Mouse (Mus musculus): ENCODE results near the gene B4galnt2. TPM values are rescaled to one million over a fixed set of nuclear protein-coding genes. Genes with fewer than 3 reads are reported as not detected.

The B4galnt2 gene
- total and polyA plus RNA-seq, 3 experiments, result 0.15 to 4.5 TPM; not detected in 1

GRCm38 (mm10) chr11:95913959-95914566 is 628 bp downstream of the B4galnt2 start (continued):
- TF ChIP-seq SMC3 (IDR thresholded peaks at IDR 0.05; ENCODE audit: low read depth, low read length) (no peak), MAFK (IDR thresholded peaks at IDR 0.05; ENCODE audit: borderline replicate concordance, low read depth, low read length) (no peak; the same call in 1 of the 2 replicates), RAD21 (IDR thresholded peaks at IDR 0.05; ENCODE audit: low read depth, low read length) (no peak), MYC (IDR thresholded peaks at IDR 0.05; ENCODE audit: low read depth, low read length) (no peak), ELF1 (IDR thresholded peaks at IDR 0.05; ENCODE audit: low read depth, low read length) (peak; percentile 4; the same call in 1 of the 2 replicates), JUND (IDR thresholded peaks at IDR 0.05; ENCODE audit: low read depth, low read length) (peak; percentile 97), MAZ (IDR thresholded peaks at IDR 0.05; ENCODE audit: low read depth, low read length) (peak; percentile 79), SIN3A (IDR thresholded peaks at IDR 0.05; ENCODE audit: low read length) (no peak; the same call in 1 of the 2 replicates), KAT2A (conservative IDR thresholded peaks at IDR 0.05; ENCODE audit: low read depth, low read length) (peak; percentile 57; the same call in 1 of the 2 replicates), TCF12 (IDR thresholded peaks at IDR 0.05; ENCODE audit: low read depth, low read length) (peak; percentile 66; the same call in 1 of the 2 replicates), MAX (IDR thresholded peaks at IDR 0.05; ENCODE audit: low read length) (0 out of 2 replicates have a peak, but pooled peaks have one; percentile 43), NRF1 (IDR thresholded peaks at IDR 0.05; ENCODE audit: insufficient read depth, low read depth, low read length, poor library complexity, severe bottlenecking) (no peak), POLR2AphosphoS5 (IDR thresholded peaks at IDR 0.05; ENCODE audit: borderline replicate concordance, low read depth, low read length) (no peak), EP300 (IDR thresholded peaks at IDR 0.05; ENCODE audit: low read depth in 1 of 2, low read length in 2 of 2) (peak; percentile 32 to 46; a peak in 1 of 4 replicates), CHD2 (IDR thresholded peaks at IDR 0.05; ENCODE audit: low read length) (no peak), MYB (IDR thresholded peaks at IDR 0.05; ENCODE audit: low read depth, low read length) (no peak), CTCF (IDR thresholded peaks at IDR 0.05 in 2 of 3, conservative IDR thresholded peaks at IDR 0.05 in 1 of 3; ENCODE audit: control insufficient read depth in 1 of 3, insufficient read depth in 1 of 3, low read depth in 2 of 3, low read length in 3 of 3, poor library complexity in 1 of 3, severe bottlenecking in 1 of 3) (no peak)

GRCm38 (mm10) chr11:95911579-95911978 is 3.1 kb downstream of the B4galnt2 start:
- Histone ChIP-seq H3K9ac (ENCODE audit: control insufficient read depth, low read depth, low read length, poor library complexity, severe bottlenecking) (no peak overlapping the region), H3K4me1 (ENCODE audit: control insufficient read depth in 1 of 2, insufficient read depth in 2 of 2, low read length in 2 of 2) (peaks cover 22 to 36% of the 10 kb centered on the region in 2 experiments), H3K4me3 (ENCODE audit: control insufficient read depth in 1 of 2, insufficient read depth in 1 of 2, low read depth in 2 of 2, low read length in 2 of 2) (no peak overlapping the region), H3K79me2 (ENCODE audit: control insufficient read depth, insufficient read depth, low read length, poor library complexity) (no peaks in the 10 kb centered on the region; the same call in 1 of the 2 replicates), H3K27ac (ENCODE audit: control insufficient read depth, low read depth, low read length) (no peak overlapping the region), H3K36me3 (ENCODE audit: control insufficient read depth in 1 of 2, insufficient read depth in 2 of 2, low read length in 2 of 2) (peaks cover 0 to 13% of the 10 kb centered on the region in 2 experiments; a peak in 2 of 4 replicates), H3K9me3 (replicated peaks; ENCODE audit: insufficient read depth, low read length) (no peaks in the 10 kb centered on the region), H3K27me3 (ENCODE audit: control insufficient read depth in 1 of 2, insufficient read depth in 2 of 2, low read length in 2 of 2) (peaks cover 2 to 3% of the 10 kb centered on the region in 2 experiments; a peak in 2 of 4 replicates)
- peak; percentile 47 for DNase-seq (ENCODE audit: low read depth, low spot score)
- TF ChIP-seq CHD2 (IDR thresholded peaks at IDR 0.05; ENCODE audit: low read length) (no peak), NELFE (IDR thresholded peaks at IDR 0.05; ENCODE audit: low read depth, low read length) (no peak), MYC (IDR thresholded peaks at IDR 0.05; ENCODE audit: low read depth, low read length) (no peak), E2F4 (IDR thresholded peaks at IDR 0.05; ENCODE audit: borderline replicate concordance, low read depth, low read length) (no peak), ZC3H11A (IDR thresholded peaks at IDR 0.05; ENCODE audit: low read depth, low read length) (no peak), MAX (IDR thresholded peaks at IDR 0.05; ENCODE audit: low read length) (no peak), POLR2AphosphoS2 (IDR thresholded peaks at IDR 0.05; ENCODE audit: low read length) (no peak), ETS1 (IDR thresholded peaks at IDR 0.05; ENCODE audit: low read depth, low read length) (no peak), ZNF384 (IDR thresholded peaks at IDR 0.05; ENCODE audit: low read depth, low read length) (no peak), KAT2A (conservative IDR thresholded peaks at IDR 0.05; ENCODE audit: low read depth, low read length) (no peak), ELF1 (IDR thresholded peaks at IDR 0.05; ENCODE audit: low read depth, low read length) (no peak), CTCF (IDR thresholded peaks at IDR 0.05 in 2 of 3, conservative IDR thresholded peaks at IDR 0.05 in 1 of 3; ENCODE audit: control insufficient read depth in 1 of 3, insufficient read depth in 1 of 3, low read depth in 2 of 3, low read length in 3 of 3, poor library complexity in 1 of 3, severe bottlenecking in 1 of 3) (no peak), CHD1 (IDR thresholded peaks at IDR 0.05; ENCODE audit: low read depth, low read length) (no peak), POLR2AphosphoS5 (IDR thresholded peaks at IDR 0.05; ENCODE audit: borderline replicate concordance, low read depth, low read length) (no peak), SMC3 (IDR thresholded peaks at IDR 0.05; ENCODE audit: low read depth, low read length) (no peak), TBP (IDR thresholded peaks at IDR 0.05; ENCODE audit: low read depth, low read length) (no peak), POLR2A (IDR thresholded peaks at IDR 0.05; ENCODE audit: control insufficient read depth in 1 of 2, insufficient read depth in 1 of 2, low read depth in 1 of 2, low read length in 2 of 2, poor library complexity in 1 of 2) (no peak), RAD21 (IDR thresholded peaks at IDR 0.05; ENCODE audit: low read depth, low read length) (no peak)

Data from MEL (cell line).